Mouse (Mus musculus): Measurements from ENCODE around the gene Ranbp17.

DNA sequence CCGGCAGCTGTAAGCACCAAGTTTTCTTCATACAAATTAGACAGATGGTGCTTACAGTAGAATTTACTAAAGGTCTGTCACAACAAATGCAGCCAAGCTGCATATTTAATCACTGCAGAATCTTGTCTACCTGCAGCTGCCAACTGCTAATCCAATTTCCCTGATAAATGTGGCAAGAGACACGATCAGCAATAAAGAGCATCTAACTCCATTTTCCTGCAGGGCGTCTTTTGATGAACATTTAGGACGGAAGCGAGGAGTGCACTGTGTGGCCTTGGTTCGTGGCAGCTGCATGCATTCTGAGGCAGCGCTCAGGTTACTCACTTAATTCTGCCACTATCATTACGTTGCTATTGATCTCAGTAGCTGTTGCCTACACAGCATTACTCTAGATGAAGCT lies 212.7 kb downstream of the Ranbp17 start:
- TF ChIP-seq CTCF (IDR thresholded peaks at IDR 0.05) = no peak
- TF ChIP-seq POLR2A (IDR thresholded peaks at IDR 0.05; ENCODE audit: insufficient read depth, low read depth, low read length) = no peak
- TF ChIP-seq EP300 (IDR thresholded peaks at IDR 0.05; ENCODE audit: insufficient read depth, low read depth, low read length) = no peak

Data from heart, adult 2 months (tissue).